In the genomic region with DNA sequence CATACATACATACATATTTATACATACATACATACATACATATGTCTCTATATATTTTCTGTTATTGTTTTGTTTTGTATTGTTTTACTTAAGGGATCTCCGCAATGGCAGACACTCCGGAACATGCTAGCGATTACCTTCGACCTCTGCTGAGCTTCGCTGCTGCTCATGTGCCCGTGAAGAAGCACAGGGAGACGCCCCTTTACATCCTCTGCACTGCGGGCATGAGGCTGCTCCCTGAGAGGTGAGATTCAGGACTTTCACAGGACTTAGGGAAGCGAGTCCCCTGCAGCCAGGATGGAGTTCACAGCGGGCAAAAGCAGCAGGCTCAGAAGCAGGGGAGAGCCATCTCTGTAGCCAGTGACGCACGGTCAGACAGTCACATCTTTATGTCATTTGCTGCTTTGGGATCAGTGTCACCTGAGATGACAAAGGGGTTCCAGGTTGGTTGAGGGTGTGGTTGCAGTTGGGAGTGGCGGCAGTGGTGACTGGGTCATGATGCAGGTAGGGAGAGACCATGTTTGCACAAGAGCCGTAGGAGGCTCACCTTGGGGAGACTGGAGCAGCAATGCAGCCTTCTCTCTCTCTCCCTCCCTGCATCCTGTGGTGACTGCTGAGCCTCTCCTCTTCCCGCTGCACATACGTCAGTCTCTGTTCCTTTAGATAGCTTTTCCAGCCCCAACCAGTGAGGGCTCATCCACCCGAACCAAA, we compare ENCODE assay signal across 23 mouse cellular contexts. TPM values are rescaled to one million over a fixed set of nuclear protein-coding genes. Genes with fewer than 3 reads are reported as not detected.
DNase-seq lines count a peak whose midpoint lies in the region; ATAC-seq lines count a peak whose summit lies in the region.
"Had no signal": no experiment of that assay in that cellular context is flagged by ENCODE, and none has a peak within 500 bp of the region (broad histone marks: within the 10 kb centered on the region; RNA-seq: fewer than 3 reads in every experiment).

No protein-coding gene starts in this region.

- DNase-seq in kidney, adult 9 months = peak; percentile 40
- DNase-seq in kidney, postnatal 4 days = no peak
- no peak for DNase-seq in cerebellum, adult 11 months
- no peak for DNase-seq in retina, postnatal 1 day
- DNase-seq: adrenal gland, adult 2 months; adrenal gland, postnatal 25 days; cerebellum, adult 8-10 months; cerebellum, postnatal 14 days; embryo, embryonic 11 days; gastrocnemius, postnatal 10 days; heart, adult 18-20 months; heart, postnatal 14 days had no signal

- peak; percentile 74 for ATAC-seq in intestine, embryonic 15.5 days
- ATAC-seq in stomach, embryonic 15.5 days (ENCODE audit: insufficient read depth, low FRiP score, low read depth) = 0 out of 2 replicates have a peak, but pooled peaks have one; percentile 58
- ATAC-seq: forebrain, embryonic 15.5 days; Patski had no signal

- H3K4me1 ChIP-seq in intestine, embryonic 15.5 days (replicated peaks) = peaks cover 4% of the 10 kb centered on the region; the same call in 1 of the 2 replicates
- H3K4me1 ChIP-seq in stomach, embryonic 15.5 days = no peaks in the 10 kb centered on the region
- H3K4me1 ChIP-seq: embryonic facial prominence, embryonic 15.5 days; forebrain, embryonic 10.5 days; forebrain, embryonic 15.5 days; heart, embryonic 15.5 days; hindbrain, embryonic 15.5 days had no signal

- H3K4me2 ChIP-seq in intestine, embryonic 15.5 days (replicated peaks) = no peak overlapping the region
- no peak overlapping the region for H3K4me2 ChIP-seq in stomach, embryonic 15.5 days
- H3K4me2 ChIP-seq: embryonic facial prominence, embryonic 15.5 days; forebrain, embryonic 15.5 days; heart, embryonic 11.5 days; heart, embryonic 15.5 days; hindbrain, embryonic 15.5 days had no signal

- no peaks in the 10 kb centered on the region for H3K27me3 ChIP-seq in intestine, embryonic 15.5 days (replicated peaks)
- no peaks in the 10 kb centered on the region for H3K27me3 ChIP-seq in stomach, embryonic 15.5 days (replicated peaks)
- H3K27me3 ChIP-seq: CH12.LX; embryonic facial prominence, embryonic 15.5 days; forebrain, embryonic 15.5 days; heart, embryonic 15.5 days; hindbrain, embryonic 15.5 days; Patski had no signal

- H3K36me3 ChIP-seq in intestine, embryonic 15.5 days = peaks cover 20% of the 10 kb centered on the region
- H3K36me3 ChIP-seq in stomach, embryonic 15.5 days = peaks cover 33% of the 10 kb centered on the region

- no peak overlapping the region for H3K4me3 ChIP-seq in intestine, embryonic 15.5 days (replicated peaks)
- no peak overlapping the region for H3K4me3 ChIP-seq in stomach, embryonic 15.5 days (replicated peaks)
- H3K4me3 ChIP-seq: embryonic facial prominence, embryonic 15.5 days; erythroblast, embryonic 14.5 days; forebrain, embryonic 10.5 days; forebrain, embryonic 15.5 days; heart, embryonic 15.5 days; hindbrain, embryonic 15.5 days had no signal

- no peaks in the 10 kb centered on the region for H3K9me3 ChIP-seq in intestine, embryonic 15.5 days
- no peaks in the 10 kb centered on the region for H3K9me3 ChIP-seq in stomach, embryonic 15.5 days
- H3K9me3 ChIP-seq: embryonic facial prominence, embryonic 15.5 days; forebrain, embryonic 10.5 days; forebrain, embryonic 15.5 days; heart, embryonic 15.5 days; hindbrain, embryonic 15.5 days had no signal

- no peak overlapping the region for H3K9ac ChIP-seq in intestine, embryonic 15.5 days
- H3K9ac ChIP-seq in stomach, embryonic 15.5 days = no peak overlapping the region
- H3K9ac ChIP-seq: embryonic facial prominence, embryonic 15.5 days; forebrain, embryonic 15.5 days; heart, embryonic 15.5 days; hindbrain, embryonic 15.5 days had no signal

- 77% methylated on average over 17 of the region's 17 CpGs for WGBS in intestine, embryonic 15.5 days
- WGBS in stomach, embryonic 15.5 days = 83% methylated on average over 17 of the region's 17 CpGs

- no peak overlapping the region for H3K27ac ChIP-seq in intestine, embryonic 15.5 days
- H3K27ac ChIP-seq in stomach, embryonic 15.5 days = no peak overlapping the region
- H3K27ac ChIP-seq: embryonic facial prominence, embryonic 15.5 days; forebrain, embryonic 10.5 days; forebrain, embryonic 15.5 days; heart, embryonic 15.5 days; hindbrain, embryonic 15.5 days had no signal

RNA-seq across cellular contexts. Expression of gene Entpd7, which starts 15.5 kb away (rescaled TPM):
- polyA plus RNA-seq in intestine, embryonic 15.5 days (2015; fragmentation: Nextera tagmentation; extraction: Ambion mirVana) = 21.1 and 24.4 TPM in 2 replicates
- polyA plus RNA-seq in stomach, embryonic 15.5 days (2015; fragmentation: Nextera tagmentation; extraction: Ambion mirVana) = 14.5 and 20.5 TPM in 2 replicates

RNA-seq across cellular contexts. Expression of gene Slc25a28, which starts 30.3 kb away (rescaled TPM):
- polyA plus RNA-seq in intestine, embryonic 15.5 days (2015; fragmentation: Nextera tagmentation; extraction: Ambion mirVana) = 19.1 and 19.9 TPM in 2 replicates
- 15.8 and 15.9 TPM in 2 replicates for polyA plus RNA-seq in stomach, embryonic 15.5 days (2015; fragmentation: Nextera tagmentation; extraction: Ambion mirVana)

RNA-seq across cellular contexts. Expression of gene Cutc, which starts 47.9 kb away (rescaled TPM):
- 24.8 and 25.9 TPM in 2 replicates for polyA plus RNA-seq in intestine, embryonic 15.5 days (2015; fragmentation: Nextera tagmentation; extraction: Ambion mirVana)
- 18.3 and 18.7 TPM in 2 replicates for polyA plus RNA-seq in stomach, embryonic 15.5 days (2015; fragmentation: Nextera tagmentation; extraction: Ambion mirVana)

RNA-seq across cellular contexts. Expression of gene Cox15, which starts 47.9 kb away (rescaled TPM):
- polyA plus RNA-seq in intestine, embryonic 15.5 days (2015; fragmentation: Nextera tagmentation; extraction: Ambion mirVana) = 12.2 and 14.2 TPM in 2 replicates
- polyA plus RNA-seq in stomach, embryonic 15.5 days (2015; fragmentation: Nextera tagmentation; extraction: Ambion mirVana) = 10.1 and 13.3 TPM in 2 replicates
